Mouse (Mus musculus): ENCODE results near the gene B4galt5. TPM values are rescaled to one million over a fixed set of nuclear protein-coding genes. Genes with fewer than 3 reads are reported as not detected.

Gene B4galt5
- total and polyA plus RNA-seq, 3 experiments, result 12.5 to 17.6 (median 13.5) TPM

- Histone ChIP-seq H3K27ac (ENCODE audit: insufficient read depth, low read depth) (no peak overlapping the region), H3K4me3 (replicated peaks in 1 of 3; ENCODE audit: low read depth in 2 of 3, low read length in 2 of 3, poor library complexity in 1 of 3) (no peak overlapping the region), H3K9me3 (replicated peaks; ENCODE audit: low read length) (no peaks in the 10 kb centered on the region), H3K4me1 (ENCODE audit: control insufficient read depth in 1 of 2, insufficient read depth in 2 of 2) (peaks cover 0 to 20% of the 10 kb centered on the region in 2 experiments; a peak in 3 of 4 replicates), H3K36me3 (replicated peaks in 1 of 2; ENCODE audit: control insufficient read depth in 1 of 2, insufficient read depth in 1 of 2, low read length in 1 of 2) (no peaks in the 10 kb centered on the region), H3K27me3 (replicated peaks) (peaks cover 8% of the 10 kb centered on the region), H3K79me2 (replicated peaks; ENCODE audit: control insufficient read depth, extremely low read depth, insufficient read depth, poor library complexity, severe bottlenecking) (no peaks in the 10 kb centered on the region), H3K9ac (ENCODE audit: insufficient read depth, low read depth) (no peak overlapping the region), H3K4me2 (ENCODE audit: insufficient read depth, low read depth, poor library complexity, severe bottlenecking) (no peak overlapping the region)
- dilution Hi-C loops (cut with MboI; ENCODE audit: extremely low pct_ligation_motif_present, extremely low pct_unique_long_range_greater_than_20kb, low sequenced_read_pairs) (no loop called here), in situ Hi-C loops (cut with MboI; ENCODE audit: low pct_ligation_motif_present, low pct_unique_long_range_greater_than_20kb, low sequenced_read_pairs) (loop anchor here (5.0 to 25.0 kb wide), 2 partner anchors 53 to 137 kb away; partner anchors contain the start of gene Slc9a8)
- DNase-seq (ENCODE audit: extremely low read depth), result no peak
- TF ChIP-seq ZMIZ1 (IDR thresholded peaks at IDR 0.05; ENCODE audit: low read depth, low read length) (no peak), GABPA (IDR thresholded peaks at IDR 0.05; ENCODE audit: insufficient replicate concordance, low read depth, low read length) (no peak), MAFK (IDR thresholded peaks at IDR 0.05; ENCODE audit: insufficient replicate concordance, low read length) (no peak), JUND (conservative IDR thresholded peaks at IDR 0.05; ENCODE audit: low read depth, low read length) (no peak), ZNF384 (IDR thresholded peaks at IDR 0.05; ENCODE audit: low read depth, low read length) (no peak), ELF1 (IDR thresholded peaks at IDR 0.05; ENCODE audit: low read depth, low read length) (no peak), NRF1 (IDR thresholded peaks at IDR 0.05; ENCODE audit: low read depth, low read length) (no peak)
Observed at GRCm38 (mm10) chr2:167274713-167275465, 74.1 kb downstream of the B4galt5 start.

- in situ Hi-C loops (cut with MboI; ENCODE audit: low pct_ligation_motif_present, low pct_unique_long_range_greater_than_20kb, low sequenced_read_pairs), result no loop called here
- TF ChIP-seq CTCF (conservative IDR thresholded peaks at IDR 0.05 in 1 of 2, IDR thresholded peaks at IDR 0.05 in 1 of 2; ENCODE audit: low read depth in 2 of 2, low read length in 2 of 2) (no peak), MAFK (IDR thresholded peaks at IDR 0.05; ENCODE audit: insufficient replicate concordance, low read length) (no peak)
- dilution Hi-C loops (cut with MboI; ENCODE audit: extremely low pct_ligation_motif_present, extremely low pct_unique_long_range_greater_than_20kb, low sequenced_read_pairs), result no loop called here
Observed at GRCm38 (mm10) chr2:167273206-167273740, 75.7 kb downstream of the B4galt5 start.

GRCm38 (mm10) chr2:167272706-167273105 is 76.3 kb downstream of the B4galt5 start:
- H3K27me3 ChIP-seq (replicated peaks), result no peaks in the 10 kb centered on the region
- H3K9ac ChIP-seq (ENCODE audit: insufficient read depth, low read depth), result no peak overlapping the region
- H3K27ac ChIP-seq (ENCODE audit: insufficient read depth, low read depth), result no peak overlapping the region
- no peaks in the 10 kb centered on the region for H3K36me3 ChIP-seq (replicated peaks in 1 of 2; ENCODE audit: control insufficient read depth in 1 of 2, insufficient read depth in 1 of 2, low read length in 1 of 2)
- no peak overlapping the region for H3K4me3 ChIP-seq (replicated peaks in 1 of 3; ENCODE audit: low read depth in 2 of 3, low read length in 2 of 3, poor library complexity in 1 of 3)
- H3K9me3 ChIP-seq (replicated peaks; ENCODE audit: low read length), result no peaks in the 10 kb centered on the region
- in situ Hi-C loops (cut with MboI; ENCODE audit: low pct_ligation_motif_present, low pct_unique_long_range_greater_than_20kb, low sequenced_read_pairs) (no loop called here), dilution Hi-C loops (cut with MboI; ENCODE audit: extremely low pct_ligation_motif_present, extremely low pct_unique_long_range_greater_than_20kb, low sequenced_read_pairs) (no loop called here)
- no peak overlapping the region for H3K4me2 ChIP-seq (ENCODE audit: insufficient read depth, low read depth, poor library complexity, severe bottlenecking)
- TF ChIP-seq USF1 (IDR thresholded peaks at IDR 0.05; ENCODE audit: low read depth, low read length), result no peak
- no peak for TF ChIP-seq ETS1 (conservative IDR thresholded peaks at IDR 0.05; ENCODE audit: low read depth, low read length)
- TF ChIP-seq TCF12 (IDR thresholded peaks at IDR 0.05; ENCODE audit: low read depth, low read length), result no peak
- TF ChIP-seq KAT2A (IDR thresholded peaks at IDR 0.05; ENCODE audit: insufficient replicate concordance, low read length), result no peak
- no peak for TF ChIP-seq MAFK (IDR thresholded peaks at IDR 0.05; ENCODE audit: insufficient replicate concordance, low read length)
- no peak for TF ChIP-seq CTCF (conservative IDR thresholded peaks at IDR 0.05 in 1 of 2, IDR thresholded peaks at IDR 0.05 in 1 of 2; ENCODE audit: low read depth in 2 of 2, low read length in 2 of 2)
- DNase-seq (ENCODE audit: extremely low read depth), result no peak
- H3K79me2 ChIP-seq (replicated peaks; ENCODE audit: control insufficient read depth, extremely low read depth, insufficient read depth, poor library complexity, severe bottlenecking), result no peaks in the 10 kb centered on the region
- peaks cover 7 to 23% of the 10 kb centered on the region in 2 experiments for H3K4me1 ChIP-seq (ENCODE audit: control insufficient read depth in 1 of 2, insufficient read depth in 2 of 2)

More at GRCm38 (mm10) chr2:167273206-167273740, 75.7 kb downstream of the B4galt5 start:
- Histone ChIP-seq H3K4me3 (replicated peaks in 1 of 3; ENCODE audit: low read depth in 2 of 3, low read length in 2 of 3, poor library complexity in 1 of 3) (no peak overlapping the region), H3K79me2 (replicated peaks; ENCODE audit: control insufficient read depth, extremely low read depth, insufficient read depth, poor library complexity, severe bottlenecking) (no peaks in the 10 kb centered on the region), H3K27ac (ENCODE audit: insufficient read depth, low read depth) (no peak overlapping the region), H3K4me1 (ENCODE audit: control insufficient read depth in 1 of 2, insufficient read depth in 2 of 2) (peaks cover 5 to 19% of the 10 kb centered on the region in 2 experiments), H3K4me2 (ENCODE audit: insufficient read depth, low read depth, poor library complexity, severe bottlenecking) (no peak overlapping the region), H3K27me3 (replicated peaks) (peaks cover 4% of the 10 kb centered on the region), H3K9ac (ENCODE audit: insufficient read depth, low read depth) (no peak overlapping the region), H3K9me3 (replicated peaks; ENCODE audit: low read length) (no peaks in the 10 kb centered on the region), H3K36me3 (replicated peaks in 1 of 2; ENCODE audit: control insufficient read depth in 1 of 2, insufficient read depth in 1 of 2, low read length in 1 of 2) (no peaks in the 10 kb centered on the region)
- no peak for DNase-seq (ENCODE audit: extremely low read depth)
